Mouse (Mus musculus): ENCODE results near the gene Mllt1. TPM values are rescaled to one million over a fixed set of nuclear protein-coding genes. Genes with fewer than 3 reads are reported as not detected.

Gene Mllt1
- 50.0 and 53.2 TPM in 2 replicates for polyA plus RNA-seq (2015; fragmentation: Nextera tagmentation; extraction: Ambion mirVana)

GRCm38 (mm10) chr17:56935363-56936131 lies at the start of gene Mllt1:
Gene Mllt1, minus strand, starts transcription at chr17:56935415.
- H3K4me3 ChIP-seq = peak within 1 kb of the TSS; percentile 94
- H3K27ac ChIP-seq = peak within 1 kb of the TSS; percentile 80
- no peaks in the 10 kb centered on the region; the same call in 1 of the 2 replicates for H3K27me3 ChIP-seq
- ATAC-seq (ENCODE audit: borderline replicate concordance, extremely low read depth, low FRiP score, low TSS enrichment) = peak; percentile 97
- H3K4me1 ChIP-seq = peaks cover 22% of the 10 kb centered on the region
- H3K36me3 ChIP-seq = no peaks in the 10 kb centered on the region
- peak within 1 kb of the TSS; percentile 88 for H3K4me2 ChIP-seq
- 3% methylated on average over 73 of the region's 76 CpGs for WGBS
- no peaks in the 10 kb centered on the region for H3K9me3 ChIP-seq
- peak within 1 kb of the TSS; percentile 96 for H3K9ac ChIP-seq

DNA sequence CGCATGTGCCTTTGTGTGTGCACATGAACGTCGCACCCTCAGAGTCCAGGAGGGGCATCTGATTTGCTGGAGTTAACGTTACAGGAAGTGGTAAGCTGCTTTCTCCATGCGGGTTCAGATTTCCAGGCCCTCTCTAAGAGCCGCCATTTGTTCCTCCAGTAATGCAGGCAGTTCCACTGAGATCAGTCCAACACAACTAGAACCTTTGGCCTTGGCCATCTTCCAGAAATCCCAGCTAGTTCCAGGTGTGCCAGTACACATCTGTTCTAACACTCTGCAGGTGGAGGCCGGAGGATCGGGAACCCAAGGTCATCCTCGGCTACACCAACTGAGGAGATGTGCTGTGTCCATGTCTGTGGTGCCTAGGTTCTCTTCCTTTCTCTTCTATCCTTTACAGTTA lies 49.7 kb upstream of the Mllt1 start:
- no peaks in the 10 kb centered on the region for H3K27me3 ChIP-seq
- no peak overlapping the region for H3K9ac ChIP-seq
- WGBS = 71% methylated on average over 9 of the region's 9 CpGs
- no peak overlapping the region for H3K4me3 ChIP-seq
- no peaks in the 10 kb centered on the region for H3K9me3 ChIP-seq
- 0 out of 2 replicates have a peak, but pooled peaks cover 3% of the 10 kb centered on the region for H3K4me1 ChIP-seq
- H3K36me3 ChIP-seq = no peaks in the 10 kb centered on the region
- H3K4me2 ChIP-seq = no peak overlapping the region
- ATAC-seq (ENCODE audit: borderline replicate concordance, extremely low read depth, low FRiP score, low TSS enrichment) = no peak
- no peak overlapping the region for H3K27ac ChIP-seq

DNA sequence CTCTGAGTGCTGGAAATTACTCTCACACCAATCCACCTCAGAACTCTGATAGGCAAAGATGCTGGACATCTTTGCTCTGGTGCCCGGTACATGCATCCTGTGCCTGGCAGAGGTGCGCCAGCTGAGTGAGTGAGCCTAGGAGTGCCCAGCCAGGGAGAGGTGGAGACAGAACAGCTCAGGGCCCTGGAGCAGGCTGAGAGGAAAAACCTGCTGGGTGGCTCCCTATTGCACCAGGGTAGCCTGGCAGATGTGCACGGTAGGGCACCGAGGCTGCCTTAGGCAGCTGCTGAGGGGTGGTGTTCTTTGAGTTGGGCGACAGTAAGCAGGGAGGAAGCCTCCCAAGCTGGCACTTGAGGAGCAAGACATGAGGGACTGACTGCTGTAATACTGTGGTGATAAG lies 46.8 kb upstream of the Mllt1 start, which contains the start of gene Acer1:
Gene Acer1 (minus strand): TSS at position 114 of the 400 bp plus-strand sequence.
- no peak within 1 kb of the TSS for H3K4me2 ChIP-seq
- no peaks in the 10 kb centered on the region for H3K4me1 ChIP-seq
- 57% methylated on average over 5 of the region's 5 CpGs for WGBS
- no peak within 1 kb of the TSS for H3K4me3 ChIP-seq
- H3K27ac ChIP-seq = no peak within 1 kb of the TSS
- no peaks in the 10 kb centered on the region for H3K36me3 ChIP-seq
- no peak within 1 kb of the TSS for H3K9ac ChIP-seq
- no peaks in the 10 kb centered on the region for H3K9me3 ChIP-seq
- ATAC-seq (ENCODE audit: borderline replicate concordance, extremely low read depth, low FRiP score, low TSS enrichment) = no peak
- no peaks in the 10 kb centered on the region for H3K27me3 ChIP-seq

DNA sequence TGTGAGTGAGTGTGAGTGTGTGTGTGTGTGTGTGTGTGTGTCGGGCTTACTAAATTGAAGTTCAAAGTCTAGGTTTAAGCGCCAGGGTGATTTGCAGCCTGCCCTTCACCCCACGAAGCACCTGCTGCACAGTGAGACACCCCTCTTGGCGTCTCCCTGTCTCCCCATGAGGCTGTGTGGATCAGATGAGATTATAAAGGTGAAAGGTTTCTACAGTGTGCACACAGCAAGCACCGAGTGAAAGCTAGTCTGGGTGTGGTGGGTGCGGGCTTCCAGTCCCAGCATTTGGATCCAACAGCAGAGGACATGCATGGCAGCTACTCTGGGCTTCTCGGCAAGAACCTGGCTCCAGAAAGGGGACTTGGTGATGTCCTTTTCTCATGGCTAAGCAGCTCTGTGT lies 45.8 kb upstream of the Mllt1 start:
- no peak overlapping the region for H3K4me3 ChIP-seq
- 72% methylated on average over 7 of the region's 7 CpGs for WGBS
- no peak overlapping the region for H3K9ac ChIP-seq
- no peaks in the 10 kb centered on the region for H3K4me1 ChIP-seq
- ATAC-seq (ENCODE audit: borderline replicate concordance, extremely low read depth, low FRiP score, low TSS enrichment) = no peak
- H3K4me2 ChIP-seq = no peak overlapping the region
- H3K9me3 ChIP-seq = no peaks in the 10 kb centered on the region
- H3K36me3 ChIP-seq = no peaks in the 10 kb centered on the region
- H3K27me3 ChIP-seq = no peaks in the 10 kb centered on the region
- H3K27ac ChIP-seq = no peak overlapping the region

GRCm38 (mm10) chr17:56979524-56979923 lies 44.3 kb upstream of the Mllt1 start:
- no peak for ATAC-seq (ENCODE audit: borderline replicate concordance, extremely low read depth, low FRiP score, low TSS enrichment)
- whole genome bisulfite sequencing = 31% methylated on average over 7 of the region's 8 CpGs
- no peak overlapping the region for H3K4me2 ChIP-seq

DNA sequence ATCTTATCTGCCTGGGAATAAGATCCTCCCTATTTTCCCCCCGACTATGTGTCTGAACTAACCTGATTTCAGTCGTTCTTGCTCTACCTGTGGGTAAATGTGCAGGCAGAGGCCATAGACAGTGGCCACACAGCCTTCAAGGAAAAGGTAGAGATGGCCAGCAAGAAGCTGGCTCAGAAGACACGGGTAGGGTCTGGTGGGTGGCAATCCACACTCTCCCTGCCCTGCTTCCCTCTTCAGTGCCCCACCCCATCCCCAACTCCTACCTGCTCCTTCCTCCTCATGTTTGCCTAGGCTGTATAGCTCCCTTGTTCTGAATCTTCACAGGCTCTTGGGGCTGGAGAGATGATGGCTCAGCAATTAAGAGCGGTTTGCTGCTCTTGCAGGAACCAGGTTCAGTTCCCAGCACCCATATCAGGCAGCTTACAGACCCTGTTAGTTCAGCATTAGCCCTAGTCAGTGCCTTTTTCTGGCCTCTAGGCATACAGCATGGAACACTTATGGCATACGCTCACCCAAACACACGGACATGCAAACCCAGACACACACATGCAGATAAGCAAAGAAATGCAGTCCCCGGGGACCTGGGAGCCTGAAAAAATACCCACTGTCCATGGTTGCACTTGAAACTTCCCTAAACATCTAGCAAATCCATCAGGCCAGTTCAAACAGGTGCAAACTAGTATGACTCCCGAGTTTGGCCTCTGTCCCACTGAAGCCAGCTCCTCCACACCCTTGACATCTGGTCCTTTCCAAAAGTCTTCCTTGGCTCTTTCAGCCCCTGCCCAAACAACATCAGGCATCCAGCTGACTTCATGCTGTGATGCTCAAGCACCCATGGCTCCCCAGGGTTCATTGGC lies 41.5 kb upstream of the Mllt1 start:
- H3K36me3 ChIP-seq = no peaks in the 10 kb centered on the region
- H3K4me2 ChIP-seq = no peak overlapping the region
- no peak overlapping the region for H3K4me3 ChIP-seq
- 59% methylated on average over 8 of the region's 8 CpGs for WGBS
- H3K9me3 ChIP-seq = no peaks in the 10 kb centered on the region
- H3K27me3 ChIP-seq = no peaks in the 10 kb centered on the region
- H3K27ac ChIP-seq = no peak overlapping the region
- H3K9ac ChIP-seq = no peak overlapping the region
- H3K4me1 ChIP-seq = no peaks in the 10 kb centered on the region
- ATAC-seq (ENCODE audit: borderline replicate concordance, extremely low read depth, low FRiP score, low TSS enrichment) = no peak

More at GRCm38 (mm10) chr17:56979524-56979923, 44.3 kb upstream of the Mllt1 start:
- Histone ChIP-seq H3K9ac (no peak overlapping the region), H3K4me1 (no peaks in the 10 kb centered on the region), H3K4me3 (no peak overlapping the region), H3K9me3 (no peaks in the 10 kb centered on the region), H3K27me3 (no peaks in the 10 kb centered on the region), H3K36me3 (no peaks in the 10 kb centered on the region), H3K27ac (no peak overlapping the region)

DNA sequence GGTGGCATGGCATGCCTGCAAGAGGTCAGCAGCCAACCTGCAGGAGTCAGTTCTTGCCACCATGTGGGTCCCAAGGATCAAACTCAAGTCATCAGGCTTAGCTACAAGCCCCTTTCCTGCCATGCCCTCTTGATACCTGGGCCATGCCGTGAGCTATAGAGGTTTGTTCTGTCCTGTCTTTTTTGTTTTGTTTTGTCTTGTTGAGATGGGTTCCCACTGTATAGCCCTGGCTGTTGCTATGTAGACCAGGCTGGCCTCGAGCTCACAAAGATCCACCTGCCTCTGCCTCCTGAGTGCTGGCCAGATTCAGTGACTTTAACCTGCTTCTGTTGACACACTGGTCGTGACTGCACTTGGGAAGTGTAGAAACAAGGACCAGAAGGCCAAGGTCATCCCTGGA lies 40.2 kb upstream of the Mllt1 start:
- Histone ChIP-seq H3K4me1 (no peaks in the 10 kb centered on the region), H3K36me3 (no peaks in the 10 kb centered on the region), H3K4me2 (no peak overlapping the region), H3K9ac (no peak overlapping the region), H3K9me3 (no peaks in the 10 kb centered on the region), H3K27me3 (no peaks in the 10 kb centered on the region), H3K4me3 (no peak overlapping the region), H3K27ac (no peak overlapping the region)
- ATAC-seq (ENCODE audit: borderline replicate concordance, extremely low read depth, low FRiP score, low TSS enrichment) = no peak
- 62% methylated on average over 3 of the region's 3 CpGs for WGBS

DNA sequence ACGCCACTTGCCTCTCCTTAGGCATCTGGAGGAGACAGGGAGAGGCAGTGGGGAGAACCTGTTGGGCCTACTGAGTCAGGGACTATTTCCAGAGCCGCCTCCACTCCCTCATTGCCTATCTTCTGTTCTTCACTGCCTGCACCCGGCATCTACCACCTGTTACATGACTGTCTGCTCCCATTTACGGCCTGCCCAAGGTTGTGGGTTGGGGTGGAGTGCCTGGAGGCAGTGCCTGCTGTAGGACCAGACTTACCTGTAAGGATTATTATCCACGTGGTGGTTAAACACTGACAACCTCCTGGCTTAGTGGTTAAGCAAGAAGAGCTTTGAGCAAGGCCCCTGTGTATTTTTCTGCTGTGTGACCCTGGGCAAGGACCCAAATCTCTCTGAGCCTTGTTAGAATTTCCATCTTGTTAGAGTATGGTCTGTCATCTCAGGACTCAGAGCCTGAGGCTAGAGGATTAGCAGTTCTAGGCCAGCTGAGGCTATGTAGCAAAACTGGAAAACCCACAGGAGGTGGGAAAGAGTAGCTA lies 39.6 kb upstream of the Mllt1 start:
- no peaks in the 10 kb centered on the region for H3K27me3 ChIP-seq
- no peak for ATAC-seq (ENCODE audit: borderline replicate concordance, extremely low read depth, low FRiP score, low TSS enrichment)
- no peaks in the 10 kb centered on the region for H3K36me3 ChIP-seq
- H3K4me2 ChIP-seq = no peak overlapping the region
- no peaks in the 10 kb centered on the region for H3K9me3 ChIP-seq
- 70% methylated on average over 5 of the region's 5 CpGs for WGBS
- no peak overlapping the region for H3K9ac ChIP-seq
- H3K4me1 ChIP-seq = no peaks in the 10 kb centered on the region
- H3K27ac ChIP-seq = no peak overlapping the region
- H3K4me3 ChIP-seq = no peak overlapping the region

GRCm38 (mm10) chr17:56973956-56974707 lies 38.9 kb upstream of the Mllt1 start:
- no peak overlapping the region for H3K9ac ChIP-seq
- no peaks in the 10 kb centered on the region for H3K27me3 ChIP-seq
- H3K9me3 ChIP-seq = no peaks in the 10 kb centered on the region
- no peak for ATAC-seq (ENCODE audit: borderline replicate concordance, extremely low read depth, low FRiP score, low TSS enrichment)
- no peak overlapping the region for H3K27ac ChIP-seq
- 56% methylated on average over 13 of the region's 14 CpGs for WGBS
- no peak overlapping the region for H3K4me3 ChIP-seq
- no peaks in the 10 kb centered on the region for H3K4me1 ChIP-seq
- no peaks in the 10 kb centered on the region for H3K36me3 ChIP-seq
- no peak overlapping the region for H3K4me2 ChIP-seq

DNA sequence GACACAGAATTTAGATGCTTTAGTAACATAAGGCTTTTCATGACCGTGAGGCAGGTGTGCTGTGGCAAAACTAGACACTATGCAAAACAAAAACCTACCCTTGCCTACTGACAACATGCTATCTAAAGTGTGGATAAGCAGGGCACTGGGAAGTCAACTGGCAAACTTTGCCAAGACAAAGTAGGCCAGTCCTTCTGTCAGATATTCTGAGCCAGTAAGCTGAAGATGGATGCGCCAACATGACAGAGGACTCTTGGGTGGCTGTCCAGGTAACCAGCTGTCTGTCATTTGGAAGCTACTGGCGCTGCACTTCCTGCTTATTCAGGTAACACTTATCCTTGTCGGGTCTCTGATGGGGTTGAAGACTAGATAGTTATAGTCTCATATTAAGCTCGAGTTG lies 34.9 kb upstream of the Mllt1 start:
- Histone ChIP-seq H3K4me2 (no peak overlapping the region), H3K9me3 (no peaks in the 10 kb centered on the region), H3K4me3 (no peak overlapping the region), H3K4me1 (no peaks in the 10 kb centered on the region), H3K36me3 (no peaks in the 10 kb centered on the region), H3K9ac (no peak overlapping the region), H3K27ac (no peak overlapping the region), H3K27me3 (no peaks in the 10 kb centered on the region)
- ATAC-seq (ENCODE audit: borderline replicate concordance, extremely low read depth, low FRiP score, low TSS enrichment) = no peak
- 59% methylated on average over 5 of the region's 5 CpGs for WGBS

DNA sequence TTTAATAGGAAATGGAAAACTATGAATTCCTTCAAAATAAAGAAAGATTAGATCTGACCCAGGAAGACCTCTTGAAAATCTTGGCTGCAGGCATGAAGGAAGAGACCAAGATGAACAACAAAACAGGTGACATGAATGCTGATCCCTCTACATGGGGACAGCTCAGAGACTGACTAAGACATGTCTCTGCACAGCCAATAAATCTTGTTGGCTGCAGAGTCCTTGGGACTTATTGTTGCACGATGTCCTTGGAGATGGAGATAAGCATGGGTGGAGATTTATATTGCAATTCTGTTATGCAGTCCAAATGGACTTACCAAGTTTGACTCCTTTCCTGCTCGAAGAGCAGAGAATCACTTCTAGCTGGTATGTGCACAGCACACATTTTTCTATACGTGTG lies 34.1 kb upstream of the Mllt1 start:
- no peak for ATAC-seq (ENCODE audit: borderline replicate concordance, extremely low read depth, low FRiP score, low TSS enrichment)
- Histone ChIP-seq H3K4me3 (no peak overlapping the region), H3K4me1 (no peaks in the 10 kb centered on the region), H3K27me3 (no peaks in the 10 kb centered on the region), H3K9me3 (no peaks in the 10 kb centered on the region), H3K36me3 (no peaks in the 10 kb centered on the region), H3K9ac (no peak overlapping the region), H3K27ac (no peak overlapping the region), H3K4me2 (no peak overlapping the region)
- 39% methylated on average over 3 of the region's 3 CpGs for WGBS
